Mouse (Mus musculus) spleen, adult 2 months (tissue): ENCODE measurements around the gene Sesn2. TPM values are rescaled to one million over a fixed set of nuclear protein-coding genes. Genes with fewer than 3 reads are reported as not detected.

Source experiments
- DNase-seq, 2 experiments: peaks; one replicate each; pipeline versions ENCODE4 v3.0.0 to v3.0.0-alpha.2; 2012 to 2021; ENCODE audit warnings: low spot score in 2 of 2, low read depth in 1 of 2
- H3K27ac ChIP-seq: fragments of 200-500 bp; 2 replicates; pipeline ENCODE4 v1.5.1; 2012; ENCODE audit warnings: low read length, inconsistent platforms; ENCODE audit not compliant: insufficient read depth
- H3K27me3 ChIP-seq: fragments of 200-500 bp; 2 replicates; pipeline ENCODE4 v1.6.1; 2012; ENCODE audit warnings: mild to moderate bottlenecking, moderate library complexity, low read length, inconsistent platforms; ENCODE audit not compliant: control insufficient read depth, insufficient read depth
- H3K36me3 ChIP-seq: fragments of 200-500 bp; 2 replicates; pipeline ENCODE4 v1.6.1; 2012; ENCODE audit warnings: mild to moderate bottlenecking, low read length, inconsistent platforms; ENCODE audit not compliant: control insufficient read depth, insufficient read depth
- H3K4me1 ChIP-seq: fragments of 200-500 bp; 2 replicates; pipeline ENCODE4 v1.6.1; 2011; ENCODE audit warnings: inconsistent platforms; ENCODE audit not compliant: control insufficient read depth, insufficient read depth, insufficient read length
- H3K4me3 ChIP-seq: fragments of 200-500 bp; 2 replicates; pipeline ENCODE4 v1.5.1; 2011; ENCODE audit warnings: mild to moderate bottlenecking, inconsistent platforms; ENCODE audit not compliant: insufficient read depth, insufficient read length; ENCODE audit errors: extremely low read depth
- CTCF ChIP-seq: fragments of 200-500 bp; IDR thresholded peaks from 2 replicates; pipeline ENCODE4 v1.5.1; 2011; ENCODE audit warnings: mild to moderate bottlenecking, inconsistent platforms; ENCODE audit not compliant: insufficient read depth, insufficient read length, insufficient replicate concordance; ENCODE audit errors: extremely low read depth
- POLR2A ChIP-seq: fragments of 200-500 bp; IDR thresholded peaks from 2 replicates; pipeline ENCODE4 v1.6.1; 2011; ENCODE audit warnings: low read depth, low read length, inconsistent platforms
- WGBS: fragments of 180-500 bp; shearing (Covaris S2); methylation state at CpG from one replicate; pipeline ENCODE4 v1.1.7; 2018; 5-methylcytosine and 5-hydroxymethylcytosine counted together
- polyA plus RNA-seq: library from polyadenylated mRNA; depleted of rRNA; stranded (reverse); fragments of >200 nt; gene quantifications from 2 replicates; pipeline ENCODE4 v1.2.3, GENCODE M21; 2012

The Sesn2 gene
- polyA plus RNA-seq, 1 experiment, result 9.3 TPM

DNA sequence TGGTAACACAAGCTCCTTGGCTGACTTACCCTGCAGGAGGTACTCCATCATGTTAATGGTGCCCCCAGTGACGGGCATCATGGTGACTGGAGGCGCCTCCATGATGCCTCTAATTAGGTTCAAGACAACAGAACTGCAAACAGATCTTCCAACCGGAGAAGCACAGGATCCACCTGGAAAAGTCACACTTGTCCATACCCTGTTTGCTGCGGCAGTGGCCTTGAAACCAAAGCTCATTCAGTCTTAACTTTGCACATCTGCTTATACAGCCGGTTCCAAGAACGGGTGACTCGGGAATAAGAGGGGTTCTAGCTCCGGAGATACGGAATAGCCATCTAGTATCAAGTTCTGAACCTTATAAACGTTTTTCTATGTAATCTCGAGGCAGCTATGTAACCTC lies 47.5 kb downstream of the Sesn2 start:
- 0 out of 2 replicates have a peak, but pooled peaks cover 4% of the 10 kb centered on the region for H3K4me1 ChIP-seq
- no peak for DNase-seq
- peaks cover 21% of the 10 kb centered on the region for H3K36me3 ChIP-seq
- no peak for TF ChIP-seq CTCF
- TF ChIP-seq POLR2A, result no peak
- H3K27ac ChIP-seq, result no peak overlapping the region
- WGBS, result 5% methylated on average over 11 of the region's 11 CpGs
- no peaks in the 10 kb centered on the region for H3K27me3 ChIP-seq
- H3K4me3 ChIP-seq, result peak overlapping the region; percentile 98

DNA sequence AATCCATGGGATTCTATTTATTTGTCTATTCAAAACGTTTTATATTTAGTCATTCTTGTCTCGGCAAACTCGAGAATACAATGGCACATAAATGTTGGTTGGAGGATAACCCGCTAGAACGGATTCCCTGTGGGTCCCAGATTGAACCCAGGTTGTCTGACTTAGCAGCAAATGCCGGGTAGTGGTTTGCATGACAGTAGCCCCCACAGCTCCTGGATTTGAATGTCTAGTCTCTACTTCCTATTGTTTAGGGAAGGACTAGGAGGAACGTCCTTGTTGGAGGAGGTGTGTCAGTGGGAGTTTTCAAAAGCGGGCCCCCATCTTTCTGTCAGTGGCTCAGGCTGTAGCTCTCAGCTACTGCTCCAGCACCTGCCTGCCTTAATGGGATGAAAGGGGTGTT lies 50.1 kb downstream of the Sesn2 start:
- TF ChIP-seq POLR2A, result no peak
- no peak for TF ChIP-seq CTCF
- Histone ChIP-seq H3K4me1 (0 out of 2 replicates have a peak, but pooled peaks cover 4% of the 10 kb centered on the region), H3K27ac (no peak overlapping the region), H3K4me3 (no peak overlapping the region), H3K36me3 (peaks cover 24% of the 10 kb centered on the region), H3K27me3 (no peaks in the 10 kb centered on the region)
- DNase-seq, result no peak
- 93% methylated on average over 8 of the region's 8 CpGs for WGBS

DNA sequence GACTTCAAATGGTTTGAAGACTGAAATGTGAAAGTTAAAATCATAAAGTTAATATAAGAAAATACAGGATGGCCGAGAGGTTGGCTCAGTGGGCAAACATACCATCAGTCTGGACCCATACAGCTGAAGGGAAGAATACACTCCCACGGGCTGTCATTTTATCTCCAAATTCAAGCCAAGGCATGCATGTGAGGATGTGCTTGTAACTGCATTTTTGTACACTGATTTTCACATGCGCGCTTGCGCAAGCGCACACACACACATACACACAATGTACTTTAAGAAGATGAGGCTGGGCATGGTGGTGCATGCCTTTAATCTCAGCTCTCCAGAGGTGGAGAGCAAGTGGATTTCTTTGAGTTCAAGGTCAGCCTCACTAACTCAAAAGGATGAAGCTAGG lies 54.7 kb downstream of the Sesn2 start:
- WGBS, result 96% methylated on average over 6 of the region's 6 CpGs
- TF ChIP-seq POLR2A (no peak), CTCF (no peak)
- Histone ChIP-seq H3K27me3 (no peaks in the 10 kb centered on the region), H3K36me3 (peaks cover 21% of the 10 kb centered on the region), H3K27ac (no peak overlapping the region), H3K4me1 (no peaks in the 10 kb centered on the region), H3K4me3 (no peak overlapping the region)
- DNase-seq, result no peak

DNA sequence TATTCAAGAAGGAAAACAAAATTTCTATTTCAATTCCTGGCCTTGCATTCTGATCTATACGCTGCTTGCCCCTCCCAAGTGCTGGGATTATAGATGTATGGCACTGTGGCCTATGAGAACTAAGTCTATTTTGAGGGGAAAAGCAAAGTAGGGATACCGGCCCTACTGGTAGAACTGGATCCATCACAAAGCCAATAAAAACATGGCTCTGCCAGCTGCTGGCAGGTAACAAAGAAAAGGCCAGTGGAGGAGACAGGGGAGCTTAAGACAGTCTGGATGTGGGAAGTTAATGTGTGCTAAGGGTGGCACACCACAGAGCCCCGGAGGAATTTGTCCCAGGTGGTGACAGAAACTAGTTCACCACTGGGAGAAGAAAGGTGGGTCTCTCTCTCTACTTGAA lies 55.2 kb downstream of the Sesn2 start:
- no peak for DNase-seq
- WGBS, result 89% methylated on average over 3 of the region's 3 CpGs
- Histone ChIP-seq H3K36me3 (peaks cover 18% of the 10 kb centered on the region), H3K4me3 (no peak overlapping the region), H3K4me1 (no peaks in the 10 kb centered on the region), H3K27ac (no peak overlapping the region), H3K27me3 (no peaks in the 10 kb centered on the region)
- TF ChIP-seq CTCF (no peak), POLR2A (no peak)

DNA sequence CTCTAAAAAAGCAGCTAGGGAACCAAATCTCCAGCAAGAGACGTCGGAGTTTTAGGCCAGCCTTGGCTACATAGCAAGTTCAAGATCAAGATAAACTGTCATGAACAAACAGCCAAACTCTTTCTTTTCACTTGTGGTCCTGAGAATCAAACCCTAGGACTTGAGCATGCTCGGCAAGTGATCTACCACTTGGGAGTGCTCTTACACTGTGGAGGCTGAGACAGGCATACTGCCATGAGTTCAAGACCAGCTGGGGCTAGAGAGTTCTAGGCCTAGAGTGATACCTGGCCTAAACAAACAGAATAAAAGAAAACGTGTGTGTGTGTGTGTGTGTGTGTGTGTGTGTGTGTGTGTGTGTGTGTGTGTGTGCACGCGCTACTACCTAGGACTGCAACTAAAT lies 56.1 kb downstream of the Sesn2 start:
- no peaks in the 10 kb centered on the region for H3K27me3 ChIP-seq
- WGBS, result 88% methylated on average over 6 of the region's 6 CpGs
- no peak overlapping the region for H3K27ac ChIP-seq
- DNase-seq, result no peak
- peaks cover 11% of the 10 kb centered on the region for H3K36me3 ChIP-seq
- no peaks in the 10 kb centered on the region for H3K4me1 ChIP-seq
- TF ChIP-seq CTCF (no peak), POLR2A (no peak)
- no peak overlapping the region for H3K4me3 ChIP-seq

DNA sequence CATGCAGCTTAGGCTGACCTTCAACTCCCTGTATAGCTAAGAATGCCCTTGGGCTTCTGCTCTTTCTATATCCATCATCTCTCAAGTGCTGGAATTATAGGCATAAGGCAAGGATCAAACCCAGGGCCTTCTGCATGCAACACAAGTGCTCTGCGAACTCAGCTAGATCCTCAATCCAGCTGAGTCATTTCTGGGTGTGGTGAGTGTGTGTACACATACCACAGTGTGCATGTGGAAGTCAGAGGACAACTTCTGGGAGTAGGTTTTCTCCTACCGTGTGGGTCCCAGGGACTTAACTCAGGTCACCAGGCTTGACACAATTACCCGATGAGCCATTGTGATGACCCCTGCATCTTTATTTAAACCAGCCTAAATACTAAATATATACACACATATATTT lies 60.5 kb downstream of the Sesn2 start:
- 82% methylated on average over 3 of the region's 3 CpGs for WGBS
- H3K36me3 ChIP-seq, result no peaks in the 10 kb centered on the region
- H3K4me1 ChIP-seq, result no peaks in the 10 kb centered on the region
- no peaks in the 10 kb centered on the region for H3K27me3 ChIP-seq
- no peak for DNase-seq
- no peak for TF ChIP-seq POLR2A
- TF ChIP-seq CTCF, result no peak
- no peak overlapping the region for H3K27ac ChIP-seq
- no peak overlapping the region for H3K4me3 ChIP-seq

DNA sequence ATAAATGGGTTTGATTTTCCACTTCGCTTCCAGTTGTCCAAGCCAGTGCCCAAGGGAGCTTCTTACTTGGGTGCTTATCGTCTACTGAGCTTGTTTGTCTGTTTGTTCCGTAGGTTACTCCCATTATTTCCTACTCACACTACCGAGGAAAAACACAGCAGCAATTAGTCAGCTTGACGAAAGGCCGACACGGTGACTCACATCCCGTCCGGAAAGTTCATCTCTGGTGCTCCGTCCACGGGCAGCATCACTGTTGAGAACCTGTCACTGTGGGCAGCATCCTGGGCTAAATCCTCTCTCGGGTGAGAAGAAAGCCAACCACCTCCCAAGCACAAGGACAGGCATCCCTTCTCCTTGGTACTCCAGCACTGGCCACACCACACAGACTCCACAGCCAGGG lies 64.2 kb downstream of the Sesn2 start:
- no peak overlapping the region for H3K27ac ChIP-seq
- no peaks in the 10 kb centered on the region for H3K36me3 ChIP-seq
- H3K4me1 ChIP-seq, result no peaks in the 10 kb centered on the region
- H3K4me3 ChIP-seq, result no peak overlapping the region
- no peak for DNase-seq
- WGBS, result 80% methylated on average over 12 of the region's 12 CpGs
- H3K27me3 ChIP-seq, result no peaks in the 10 kb centered on the region
- TF ChIP-seq CTCF (no peak), POLR2A (no peak)
